Mouse (Mus musculus): ENCODE measurements at regions not wholly inside any gene's neighbourhood (a gene's known extent, or its start where the extent isn't known, plus 50 kb on each side); places are given as distances from the start of the nearest gene placed in this dataset.

GRCm38 (mm10) chr2:171733965-171734633 is 309.2 kb downstream of the Cbln4 start:
- TF ChIP-seq POLR2A (IDR thresholded peaks at IDR 0.05; ENCODE audit: low read depth, low read length) (no peak), CTCF (IDR thresholded peaks at IDR 0.05; ENCODE audit: extremely low read depth, insufficient read length, insufficient replicate concordance, low read depth, low read length) (no peak)
